Mouse (Mus musculus): ENCODE results near the gene Ptprh. TPM values are rescaled to one million over a fixed set of nuclear protein-coding genes. Genes with fewer than 3 reads are reported as not detected.
"Not testable (repeated sequence)": the region's sequence is repeated elsewhere in the genome, so short reads cannot be mapped to it uniquely, and the experiment has no call there.

Ptprh gene
- polyA plus RNA-seq, 1 experiment = 85.7 TPM

- 76% methylated on average over 18 of the region's 18 CpGs for WGBS
Measured at GRCm38 (mm10) chr7:4527302-4527689, 76.5 kb downstream of the Ptprh start.

GRCm38 (mm10) chr7:4526341-4527301, 77.2 kb downstream of the Ptprh start:
- peak; percentile 54 for DNase-seq (ENCODE audit: low read depth, low spot score)
- 29% methylated on average over 40 of the region's 40 CpGs for WGBS

More at GRCm38 (mm10) chr7:4527302-4527689, 76.5 kb downstream of the Ptprh start:
- DNase-seq (ENCODE audit: low read depth, low spot score) = no peak

GRCm38 (mm10) chr7:4524212-4524922, 79.5 kb downstream of the Ptprh start, which contains the start of gene Tnni3:
Gene Tnni3, minus strand, starts transcription at chr7:4524229.
- 64% methylated on average over 15 of the region's 15 CpGs for WGBS
- DNase-seq (ENCODE audit: low read depth, low spot score) = not testable (repeated sequence)

- WGBS = 87% methylated on average over 33 of the region's 33 CpGs
- no peak for DNase-seq (ENCODE audit: low read depth, low spot score)
Measured at GRCm38 (mm10) chr7:4523205-4524130, 80.4 kb downstream of the Ptprh start.

GRCm38 (mm10) chr7:4522292-4522691, 81.5 kb downstream of the Ptprh start:
- WGBS = 72% methylated on average over 6 of the region's 6 CpGs
- no peak for DNase-seq (ENCODE audit: low read depth, low spot score)

GRCm38 (mm10) chr7:4521231-4522003, 82.4 kb downstream of the Ptprh start:
- WGBS = 32% methylated on average over 32 of the region's 32 CpGs
- no peak for DNase-seq (ENCODE audit: low read depth, low spot score)

- no peak for DNase-seq (ENCODE audit: low read depth, low spot score)
Measured at GRCm38 (mm10) chr7:4518487-4518886, 85.4 kb downstream of the Ptprh start.

GRCm38 (mm10) chr7:4516332-4517050, 87.3 kb downstream of the Ptprh start, which contains the start of gene Tnnt1:
Gene Tnnt1, minus strand, starts transcription at chr7:4516382.
- WGBS = 39% methylated on average over 4 of the region's 4 CpGs

More at GRCm38 (mm10) chr7:4518487-4518886, 85.4 kb downstream of the Ptprh start:
- 82% methylated on average over 1 of the region's 1 CpGs for WGBS

GRCm38 (mm10) chr7:4515853-4516252, 88.0 kb downstream of the Ptprh start:
- DNase-seq (ENCODE audit: low read depth, low spot score) = no peak
- 65% methylated on average over 6 of the region's 6 CpGs for WGBS

More at GRCm38 (mm10) chr7:4516332-4517050, 87.3 kb downstream of the Ptprh start, which contains the start of gene Tnnt1:
- DNase-seq (ENCODE audit: low read depth, low spot score) = no peak

GRCm38 (mm10) chr7:4513829-4514712, 89.8 kb downstream of the Ptprh start:
- no peak for DNase-seq (ENCODE audit: low read depth, low spot score)
- WGBS = 56% methylated on average over 6 of the region's 6 CpGs

GRCm38 (mm10) chr7:4513236-4513635, 90.6 kb downstream of the Ptprh start:
- DNase-seq (ENCODE audit: low read depth, low spot score) = no peak
- 27% methylated on average over 13 of the region's 13 CpGs for WGBS

- WGBS = 59% methylated on average over 8 of the region's 8 CpGs
- DNase-seq (ENCODE audit: low read depth, low spot score) = no peak
Measured at GRCm38 (mm10) chr7:4511489-4512224, 92.2 kb downstream of the Ptprh start.

GRCm38 (mm10) chr7:4509863-4510608, 93.8 kb downstream of the Ptprh start:
- 24% methylated on average over 24 of the region's 24 CpGs for WGBS
- peak; percentile 74 for DNase-seq (ENCODE audit: low read depth, low spot score)

- WGBS = 90% methylated on average over 8 of the region's 8 CpGs
- no peak for DNase-seq (ENCODE audit: low read depth, low spot score)
Measured at GRCm38 (mm10) chr7:4508739-4509116, 95.1 kb downstream of the Ptprh start.

GRCm38 (mm10) chr7:4508062-4508738, 95.6 kb downstream of the Ptprh start:
- 70% methylated on average over 32 of the region's 32 CpGs for WGBS
- no peak for DNase-seq (ENCODE audit: low read depth, low spot score)
